Mouse (Mus musculus) liver, adult 2 months (tissue): ENCODE data around the gene Spry1.

Experiments used
- CTCF ChIP-seq: fragments of 200-500 bp; IDR thresholded peaks from 2 replicates; pipeline ENCODE4 v1.5.1; 2011; ENCODE audit warnings: low read depth, low read length, control low read depth
- POLR2A ChIP-seq: fragments of 200-500 bp; IDR thresholded peaks from 2 replicates; pipeline ENCODE4 v1.6.1; 2011; ENCODE audit warnings: low read length, control low read depth; ENCODE audit not compliant: insufficient read depth; ENCODE audit errors: extremely low read depth

DNA sequence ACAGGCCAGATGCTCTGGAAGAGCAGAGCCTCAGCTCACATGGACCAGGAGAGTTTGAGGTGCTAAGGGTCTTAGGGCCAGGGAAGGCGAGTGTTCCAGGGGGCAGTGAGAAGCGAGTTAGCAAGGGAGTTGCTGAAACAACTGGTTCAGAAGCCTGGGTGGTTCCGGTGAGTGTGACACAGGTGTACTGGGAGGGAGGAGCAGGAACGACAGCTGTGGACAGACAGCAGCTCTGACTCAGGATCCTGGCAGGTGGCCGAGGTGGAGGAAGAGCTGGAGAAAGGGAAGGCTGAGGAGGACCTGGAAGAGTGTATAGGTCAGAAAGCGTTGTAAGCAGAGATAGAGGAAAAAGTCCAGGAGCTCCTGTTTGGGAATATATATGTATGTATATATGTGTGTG lies 9.5 kb downstream of the Spry1 start:
- TF ChIP-seq POLR2A (no peak), CTCF (no peak)
